Mouse (Mus musculus) olfactory bulb, adult 2 months (tissue): ENCODE data around the gene Mettl2. TPM values are rescaled to one million over a fixed set of nuclear protein-coding genes. Genes with fewer than 3 reads are reported as not detected.

Experiments
- H3K27ac ChIP-seq: fragments of 200-500 bp; 2 replicates; pipeline ENCODE4 v1.5.1; 2012; ENCODE audit warnings: low read depth, low read length; ENCODE audit not compliant: insufficient read depth
- H3K4me1 ChIP-seq: fragments of 200-500 bp; 2 replicates; pipeline ENCODE4 v1.6.1; 2012; ENCODE audit warnings: low read length; ENCODE audit not compliant: control insufficient read depth, insufficient read depth
- H3K4me3 ChIP-seq: fragments of 200-500 bp; 2 replicates; pipeline ENCODE4 v1.5.1; 2012; ENCODE audit warnings: mild to moderate bottlenecking, low read depth, low read length, moderate library complexity; ENCODE audit not compliant: insufficient read depth
- CTCF ChIP-seq: fragments of 200-500 bp; IDR thresholded peaks from 2 replicates; pipeline ENCODE4 v1.5.1; 2012; ENCODE audit warnings: low read depth, mild to moderate bottlenecking, low read length, moderate library complexity; ENCODE audit not compliant: insufficient read depth
- POLR2A ChIP-seq: fragments of 200-500 bp; IDR thresholded peaks from 2 replicates; pipeline ENCODE4 v1.6.1; 2012; ENCODE audit warnings: mild to moderate bottlenecking, low read depth, low read length, moderate library complexity; ENCODE audit not compliant: insufficient read depth
- WGBS: fragments of 180-500 bp; shearing (Covaris S2); methylation state at CpG from one replicate; pipeline ENCODE4 v1.1.7; 2018; 5-methylcytosine and 5-hydroxymethylcytosine counted together
- polyA plus RNA-seq: library from polyadenylated mRNA; stranded (reverse); fragments of >200 nt; gene quantifications from 2 replicates; pipeline ENCODE4 v1.2.4, GENCODE M21; 2012; ENCODE audit warnings: low replicate concordance; ENCODE audit not compliant: missing spikeins, insufficient read depth, insufficient read length

The Mettl2 gene
- polyA plus RNA-seq, 1 experiment = not detected

GRCm38 (mm10) chr11:105141115-105141514, 14.9 kb downstream of the Mettl2 start:
- WGBS = 93% methylated on average over 5 of the region's 5 CpGs
- Histone ChIP-seq H3K27ac (no peak overlapping the region), H3K4me1 (no peaks in the 10 kb centered on the region), H3K4me3 (no peak overlapping the region)
- TF ChIP-seq POLR2A (no peak), CTCF (no peak)

- TF ChIP-seq CTCF = no peak
- Histone ChIP-seq H3K27ac (no peak overlapping the region), H3K4me3 (no peak overlapping the region), H3K4me1 (no peaks in the 10 kb centered on the region)
These were observed 17.3 kb downstream of the Mettl2 start for GRCm38 (mm10) chr11:105143564-105143963.

- TF ChIP-seq CTCF (no peak), POLR2A (no peak)
- whole genome bisulfite sequencing = 85% methylated on average over 3 of the region's 3 CpGs
- no peak overlapping the region for H3K27ac ChIP-seq
- H3K4me1 ChIP-seq = no peaks in the 10 kb centered on the region
- no peak overlapping the region for H3K4me3 ChIP-seq
These were observed 17.9 kb downstream of the Mettl2 start for GRCm38 (mm10) chr11:105144084-105144483.

GRCm38 (mm10) chr11:105144508-105145210, 18.4 kb downstream of the Mettl2 start:
- TF ChIP-seq CTCF (no peak), POLR2A (no peak)
- no peaks in the 10 kb centered on the region for H3K4me1 ChIP-seq
- no peak overlapping the region for H3K27ac ChIP-seq
- no peak overlapping the region for H3K4me3 ChIP-seq
- 72% methylated on average over 11 of the region's 11 CpGs for WGBS

GRCm38 (mm10) chr11:105145211-105145610, 19.0 kb downstream of the Mettl2 start:
- no peaks in the 10 kb centered on the region for H3K4me1 ChIP-seq
- TF ChIP-seq POLR2A = no peak
- TF ChIP-seq CTCF = no peak
- no peak overlapping the region for H3K4me3 ChIP-seq
- WGBS = 87% methylated on average over 10 of the region's 10 CpGs
- H3K27ac ChIP-seq = no peak overlapping the region

- Histone ChIP-seq H3K4me1 (peaks cover 4% of the 10 kb centered on the region; the same call in 1 of the 2 replicates), H3K4me3 (no peak within 1 kb of the TSS), H3K27ac (no peak within 1 kb of the TSS)
- 75% methylated on average over 3 of the region's 3 CpGs for WGBS
- TF ChIP-seq POLR2A = no peak
- no peak for TF ChIP-seq CTCF
These were observed 20.4 kb downstream of the Mettl2 start, which contains the start of gene Gm10842 for GRCm38 (mm10) chr11:105146593-105146992. Gene Gm10842, plus strand, starts transcription at chr11:105146893.

GRCm38 (mm10) chr11:105149353-105149752, 23.1 kb downstream of the Mettl2 start:
- Histone ChIP-seq H3K4me1 (peaks cover 7% of the 10 kb centered on the region; the same call in 1 of the 2 replicates), H3K27ac (no peak overlapping the region), H3K4me3 (no peak overlapping the region)
- TF ChIP-seq CTCF = no peak
- TF ChIP-seq POLR2A = no peak
- 84% methylated on average over 3 of the region's 3 CpGs for WGBS

GRCm38 (mm10) chr11:105149766-105150165, 23.5 kb downstream of the Mettl2 start:
- 96% methylated on average over 1 of the region's 1 CpGs for WGBS
- TF ChIP-seq POLR2A = no peak
- TF ChIP-seq CTCF = no peak
- H3K4me1 ChIP-seq = peaks cover 7% of the 10 kb centered on the region; the same call in 1 of the 2 replicates
- H3K27ac ChIP-seq = no peak overlapping the region
- no peak overlapping the region for H3K4me3 ChIP-seq

GRCm38 (mm10) chr11:105150691-105151090, 24.5 kb downstream of the Mettl2 start:
- WGBS = 58% methylated on average over 4 of the region's 4 CpGs
- peaks cover 7% of the 10 kb centered on the region; the same call in 1 of the 2 replicates for H3K4me1 ChIP-seq
- H3K27ac ChIP-seq = no peak overlapping the region
- no peak for TF ChIP-seq CTCF
- no peak for TF ChIP-seq POLR2A
- H3K4me3 ChIP-seq = no peak overlapping the region
